Mouse (Mus musculus): ENCODE data around the gene Figla.

Gene Figla

DNA sequence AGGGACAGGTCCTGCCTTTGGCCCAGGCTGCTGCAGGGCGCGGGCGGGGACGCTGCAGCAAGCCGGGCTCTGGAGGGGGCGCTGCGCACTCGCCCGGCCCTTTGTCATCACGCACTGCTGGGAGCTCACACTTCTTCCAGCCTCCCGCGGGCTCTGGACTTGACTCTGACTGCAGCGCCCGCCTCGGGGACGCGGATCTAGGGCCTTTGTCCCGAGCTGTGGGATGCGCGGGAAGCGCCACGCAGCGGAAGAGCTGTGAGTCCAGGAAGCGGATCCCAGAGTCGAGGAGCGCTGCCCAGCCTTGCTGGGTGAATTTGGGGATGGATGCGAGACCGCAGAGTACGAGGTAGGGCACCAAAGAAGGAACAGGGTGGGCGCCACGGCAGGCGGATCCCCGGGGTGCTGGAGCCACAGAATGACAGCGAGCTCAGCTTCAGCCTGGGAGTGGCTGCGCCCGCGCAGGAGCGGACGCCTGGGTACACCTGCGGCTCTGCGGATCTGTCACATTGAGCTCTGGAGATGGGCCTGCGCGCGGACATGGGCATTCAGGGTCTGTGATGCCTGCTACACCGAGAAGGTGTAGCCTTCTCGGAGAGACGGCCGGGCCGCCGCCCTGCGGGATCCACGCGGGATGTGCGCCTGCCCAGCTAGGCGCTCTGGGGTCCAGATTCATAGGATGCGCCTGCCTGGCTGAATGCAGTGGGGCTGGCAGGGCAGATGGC is 12.8 kb downstream of the Figla start, which contains the start of gene Add2:
Add2 (plus strand) TSS at position 81 of the 722 bp plus-strand sequence.
- peak; percentile 51 for DNase-seq (ENCODE audit: low spot score)

DNA sequence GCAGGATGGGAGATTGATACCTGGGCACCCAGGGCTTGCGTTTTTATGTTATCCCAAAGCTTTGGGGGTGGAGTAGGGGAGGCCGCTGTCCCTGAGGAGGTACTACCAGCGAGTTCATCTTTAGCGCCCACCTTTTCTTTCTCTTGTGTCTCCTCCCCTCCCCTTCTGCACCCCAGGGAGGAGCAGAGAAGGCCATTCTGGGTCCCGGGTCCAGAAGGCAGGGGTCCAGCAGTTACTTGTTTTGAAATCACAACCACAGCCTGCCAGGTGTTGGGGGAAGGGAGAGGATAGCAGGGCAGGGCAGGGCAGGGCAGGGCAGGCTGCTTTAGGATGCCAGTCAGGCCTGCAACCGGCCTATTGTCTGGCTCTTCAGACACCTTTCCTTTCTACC is 13.3 kb downstream of the Figla start:
- DNase-seq (ENCODE audit: low spot score): no peak

DNA sequence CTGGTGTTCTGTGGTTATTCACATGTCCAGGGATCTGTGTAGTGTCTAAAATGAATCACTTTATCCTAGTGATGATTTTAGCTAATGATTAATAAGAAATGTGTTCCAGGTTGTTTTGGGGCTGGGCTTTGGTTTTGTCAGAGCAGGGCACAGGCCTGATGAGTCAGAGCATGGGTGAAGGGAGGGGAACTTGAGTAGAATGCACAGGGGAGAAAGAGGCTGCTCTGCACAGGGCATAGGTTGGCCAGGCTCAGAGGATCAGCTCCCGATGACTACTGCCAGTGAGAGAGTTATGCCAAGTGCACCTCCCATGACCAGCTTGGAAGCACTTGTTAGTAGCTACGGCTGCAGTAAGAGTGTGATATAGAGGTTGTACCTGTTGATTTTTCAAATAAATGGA is 15.6 kb downstream of the Figla start:
- DNase-seq (ENCODE audit: low spot score): no peak

DNA sequence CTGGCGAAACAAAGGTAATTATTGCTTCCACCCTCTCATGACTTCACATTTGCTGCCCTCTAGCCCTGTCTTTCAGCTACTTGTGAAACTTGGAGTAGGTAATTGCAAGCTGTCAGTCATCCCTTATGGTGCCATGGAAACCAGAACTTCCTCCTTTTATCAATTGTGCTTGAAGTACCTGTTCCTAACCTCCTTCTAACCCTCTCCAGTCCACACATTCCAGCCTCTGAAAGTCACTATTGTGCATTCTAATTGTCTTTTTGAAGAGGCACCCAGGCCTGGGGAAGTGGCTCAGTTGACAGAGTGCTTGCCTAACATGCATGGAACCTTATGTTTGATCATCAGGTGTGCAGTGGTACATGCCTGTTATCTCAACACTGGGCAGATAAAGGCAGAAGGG is 17.7 kb downstream of the Figla start:
- DNase-seq (ENCODE audit: low spot score): no peak

DNA sequence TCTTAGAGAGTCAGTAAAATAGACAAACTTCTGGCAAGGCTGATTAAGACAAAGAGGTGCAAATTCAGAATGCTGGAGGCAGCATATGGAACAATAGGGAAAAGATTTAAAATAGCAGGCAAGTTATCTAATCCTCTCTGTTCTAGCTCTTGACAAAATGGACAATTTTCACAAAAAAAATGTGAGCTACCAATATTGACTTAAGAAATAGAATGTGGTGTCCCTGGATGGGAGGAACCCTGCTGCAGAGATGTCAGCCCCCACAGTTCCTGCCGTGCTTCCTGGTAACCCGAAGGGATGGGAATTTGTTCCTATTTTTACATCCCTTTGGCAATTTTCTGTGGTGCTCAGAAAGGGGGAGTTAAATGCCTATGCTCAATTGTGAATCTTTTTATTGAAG is 22.9 kb downstream of the Figla start:
- DNase-seq (ENCODE audit: low spot score): no peak

DNA sequence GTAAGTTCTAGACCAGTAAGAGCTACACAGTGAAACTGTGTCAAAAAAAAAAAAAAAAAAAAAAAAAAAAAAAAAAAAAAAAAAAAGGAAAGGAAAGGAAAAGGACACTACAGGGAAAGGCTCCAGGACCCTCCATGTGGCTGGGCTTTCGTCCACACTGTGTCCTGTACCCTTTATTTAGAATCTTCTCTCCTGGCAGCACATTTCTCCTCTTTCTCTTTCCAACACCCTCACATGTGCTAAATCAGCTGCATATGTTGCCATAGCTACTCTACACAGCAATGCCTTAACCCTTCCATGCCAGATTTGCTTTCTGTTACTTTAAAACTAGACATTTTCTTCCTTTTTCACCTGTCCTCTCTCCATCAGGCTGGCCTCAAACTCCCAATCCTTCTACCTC is 24.2 kb downstream of the Figla start:
- DNase-seq (ENCODE audit: low spot score): no peak

DNA sequence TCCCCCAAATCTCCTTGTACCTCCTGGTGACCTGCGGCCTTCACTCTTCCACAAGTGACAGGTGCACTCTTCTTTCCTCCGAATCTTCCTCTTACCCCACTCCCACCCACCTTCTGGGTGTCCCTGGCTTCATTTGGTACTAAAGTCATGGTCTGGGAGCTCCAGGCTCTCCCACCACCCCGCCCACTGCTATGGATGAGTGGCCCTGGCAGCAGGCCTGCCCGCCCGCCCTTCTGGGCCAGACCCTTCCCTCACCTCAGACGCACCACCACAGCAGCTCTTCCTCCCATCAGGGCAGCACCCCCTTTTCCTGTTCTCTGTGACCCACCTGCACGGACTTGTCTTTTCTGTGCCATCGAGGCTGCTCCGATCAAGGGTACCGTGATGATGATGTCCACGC is 31.5 kb downstream of the Figla start:
- DNase-seq (ENCODE audit: low spot score): no peak

DNA sequence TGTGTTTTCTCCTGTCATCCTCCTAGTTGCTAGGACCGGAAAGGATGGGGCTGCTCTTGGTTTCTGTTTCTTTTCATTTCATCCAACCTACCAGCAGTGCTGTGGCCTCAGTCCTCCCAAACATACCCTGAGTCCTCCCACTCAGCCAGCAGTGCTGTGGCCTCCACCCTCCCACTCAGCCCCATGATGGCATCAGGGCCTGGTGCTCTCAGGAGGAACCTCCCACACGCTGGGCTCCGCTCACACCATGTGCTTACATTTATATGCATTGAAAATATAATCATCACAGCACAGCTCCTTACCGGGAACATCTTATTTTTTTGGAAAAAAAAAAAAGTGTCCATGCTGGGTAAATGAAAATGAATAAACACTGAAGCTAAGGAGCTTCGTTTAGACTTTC is 32.5 kb downstream of the Figla start:
- no peak for DNase-seq (ENCODE audit: low spot score)

DNA sequence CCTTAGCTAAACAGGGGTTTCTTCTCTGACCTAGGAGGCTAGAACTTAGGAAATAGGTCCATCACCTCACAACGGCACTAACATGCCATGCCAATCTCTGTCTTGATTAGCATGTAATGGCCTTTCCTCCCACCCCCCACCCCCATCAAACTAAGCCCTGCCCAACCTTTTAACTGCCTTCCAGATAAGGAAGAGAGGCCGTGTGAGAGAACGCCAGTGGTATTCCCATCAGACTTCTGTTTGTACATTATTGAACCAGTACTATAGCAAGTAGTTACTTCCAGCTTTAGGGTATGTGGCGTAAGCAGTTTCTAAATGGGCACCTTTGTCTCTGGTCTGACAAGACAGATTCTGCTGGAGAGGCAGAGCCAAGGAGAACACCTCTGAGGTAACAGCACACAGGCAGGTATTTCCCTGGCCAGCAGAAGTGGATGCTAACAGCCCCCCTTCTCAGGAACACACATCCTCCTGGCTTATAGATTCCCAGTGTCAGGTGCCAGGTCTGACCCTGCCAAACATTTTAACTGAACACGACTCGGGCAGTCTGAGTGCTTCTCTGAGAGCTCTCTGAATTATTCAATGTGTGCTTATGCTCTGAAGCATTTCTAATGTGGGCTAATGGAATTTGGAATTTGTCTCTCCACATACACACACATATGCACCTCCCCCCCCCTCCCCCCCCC is 34.8 kb downstream of the Figla start:
- DNase-seq (ENCODE audit: low spot score): no peak

DNA sequence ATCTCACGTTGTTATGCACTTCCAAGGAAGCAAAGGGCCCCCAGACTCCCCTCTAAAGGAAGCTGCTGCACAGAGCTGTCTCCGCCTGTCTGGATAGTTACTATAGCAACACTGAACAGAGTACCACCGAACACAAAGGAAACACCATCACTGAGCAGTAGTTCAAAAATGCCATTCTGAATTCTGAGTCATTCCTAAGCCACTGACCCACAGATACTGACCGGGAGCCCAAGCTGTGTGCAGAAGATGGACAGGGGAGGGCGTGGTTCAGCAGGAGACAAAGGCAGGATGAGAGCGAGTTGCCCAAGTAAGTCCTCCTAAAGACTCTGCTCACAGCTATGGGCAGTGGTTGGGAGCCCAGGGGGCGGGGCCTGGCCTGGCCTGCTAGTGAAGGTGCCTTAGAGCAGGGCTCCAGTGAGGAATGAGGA is 36.1 kb downstream of the Figla start:
- no peak for DNase-seq (ENCODE audit: low spot score)

DNA sequence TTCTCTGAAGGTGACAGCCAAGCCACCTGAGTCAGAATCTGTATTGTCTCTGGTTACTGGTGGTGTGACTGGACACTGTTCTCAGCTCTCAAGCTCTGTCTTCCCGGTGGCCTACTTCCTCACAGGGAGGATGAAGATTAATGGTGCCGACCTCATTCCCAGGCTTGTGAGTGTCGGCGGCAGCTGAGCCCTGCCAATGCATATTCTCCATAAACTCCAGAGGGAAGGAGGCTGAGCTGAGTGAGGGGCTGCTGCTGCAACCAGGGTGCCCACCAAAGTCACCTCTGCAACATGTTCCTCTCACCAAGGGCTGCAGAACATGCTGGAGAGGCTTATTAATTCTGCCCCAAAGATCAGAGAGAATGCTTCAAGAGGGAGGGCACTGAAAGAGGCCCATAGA is 36.6 kb downstream of the Figla start:
- DNase-seq (ENCODE audit: low spot score): no peak

DNA sequence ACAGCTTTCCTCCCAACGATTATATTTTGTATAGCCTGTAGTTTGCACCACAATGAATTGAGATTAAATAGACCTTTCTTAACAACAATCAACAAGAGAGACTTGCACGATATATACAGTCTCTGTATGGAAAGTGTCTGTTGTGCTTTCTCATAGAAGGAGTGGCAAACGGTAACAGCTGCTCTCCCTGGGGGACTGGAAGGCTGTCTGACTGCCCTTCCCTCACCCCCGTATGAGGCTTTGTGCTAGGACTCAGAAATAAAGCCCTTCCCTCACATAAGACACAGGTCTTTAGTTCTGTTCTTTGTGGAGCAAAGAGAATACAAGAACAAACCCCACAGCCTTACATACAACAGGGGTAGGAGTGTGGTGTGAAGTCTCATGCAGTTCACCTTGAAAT is 37.1 kb downstream of the Figla start:
- DNase-seq (ENCODE audit: low spot score): no peak

DNA sequence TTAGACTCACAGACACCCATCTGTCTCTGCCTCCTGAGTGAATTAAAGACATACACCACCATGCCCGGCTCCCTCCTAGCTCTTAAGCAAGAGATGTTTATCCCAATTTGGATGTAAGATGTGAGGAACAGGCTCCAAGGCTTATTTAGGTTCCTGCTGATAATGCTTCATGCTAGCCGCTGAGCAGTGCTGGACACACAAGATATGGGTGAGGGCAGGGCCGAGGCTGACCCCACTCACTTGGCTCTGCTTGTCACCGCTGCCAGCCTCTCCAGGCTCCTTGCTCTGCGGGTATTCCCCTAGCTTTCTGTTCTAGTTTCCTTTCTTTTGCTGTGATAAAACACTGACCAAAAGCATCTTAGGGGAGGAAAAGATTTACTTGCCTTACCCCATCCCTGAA is 37.6 kb downstream of the Figla start:
- DNase-seq (ENCODE audit: low spot score): no peak

DNA sequence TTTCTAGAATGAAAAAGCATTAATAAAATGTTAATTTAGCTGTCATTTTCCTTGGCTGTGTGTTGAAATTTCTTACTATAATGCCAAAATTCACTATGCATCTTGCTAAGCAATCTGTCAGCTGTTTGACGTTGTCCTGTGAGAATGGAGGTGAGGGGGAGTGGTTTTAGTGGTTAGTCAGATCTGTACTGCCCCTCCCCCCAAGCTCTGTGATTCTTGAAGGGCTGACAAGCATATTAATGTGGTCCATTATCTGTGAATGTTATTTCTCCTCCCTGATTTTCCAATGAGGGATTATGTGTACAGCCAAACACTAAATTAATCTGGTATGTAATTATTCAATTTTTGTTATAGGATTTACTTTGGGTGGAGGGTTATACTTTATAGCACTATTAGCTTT is 42.5 kb downstream of the Figla start:
- DNase-seq (ENCODE audit: low spot score): no peak

DNA sequence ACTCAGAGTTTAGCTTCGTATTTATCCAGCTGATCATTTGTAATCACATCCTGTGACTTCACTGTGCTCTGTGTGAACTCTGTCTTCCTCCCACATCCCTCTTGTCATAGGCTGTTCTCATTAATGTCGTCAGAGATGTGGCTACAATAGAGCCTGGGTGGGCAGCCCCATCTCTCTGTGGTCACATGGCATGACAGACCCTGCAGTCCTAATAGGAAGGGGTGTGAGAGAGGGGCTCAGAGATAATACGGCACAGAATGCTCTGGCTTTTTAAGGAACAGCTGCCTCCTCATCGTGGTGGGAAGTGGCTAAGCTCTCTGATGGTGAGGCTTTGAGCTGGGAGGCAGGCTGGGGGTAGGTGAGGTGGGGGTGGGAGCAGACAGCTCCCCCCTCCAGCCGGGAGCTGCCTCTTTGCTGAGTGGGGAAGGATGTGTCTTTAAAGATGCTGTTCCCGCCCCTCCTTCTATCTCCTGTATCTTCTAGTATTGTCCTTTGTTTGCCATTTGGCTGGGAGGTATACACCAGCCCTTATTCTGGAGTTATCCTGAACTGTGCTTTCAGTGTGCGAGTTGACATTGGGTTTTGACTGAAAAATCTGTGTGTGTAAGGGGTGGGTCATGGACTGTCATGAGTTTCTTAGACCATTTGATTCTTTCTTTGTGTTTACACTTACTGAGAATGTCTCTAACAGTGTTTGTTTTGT is 43.3 kb downstream of the Figla start:
- no peak for DNase-seq (ENCODE audit: low spot score)

DNA sequence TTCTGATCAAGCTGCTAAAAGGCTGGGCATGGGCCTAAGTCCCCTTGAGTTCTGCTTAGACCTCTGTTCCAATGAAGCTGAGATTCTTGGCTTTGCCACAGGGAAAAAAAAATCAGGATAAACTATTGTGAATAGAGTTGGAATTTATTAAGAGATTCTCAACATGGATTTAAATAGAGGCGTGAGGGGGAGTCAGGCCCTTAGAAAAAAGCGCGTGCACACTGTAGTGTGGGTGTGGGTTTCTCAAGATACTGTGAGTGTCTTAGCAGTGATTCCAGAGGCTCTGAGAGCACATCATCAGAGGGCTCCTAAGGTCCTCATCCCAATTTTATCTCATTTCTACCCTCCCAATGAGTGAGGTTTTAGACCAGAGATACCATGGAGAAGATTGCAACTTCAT is 44.2 kb downstream of the Figla start:
- DNase-seq (ENCODE audit: low spot score): no peak

DNA sequence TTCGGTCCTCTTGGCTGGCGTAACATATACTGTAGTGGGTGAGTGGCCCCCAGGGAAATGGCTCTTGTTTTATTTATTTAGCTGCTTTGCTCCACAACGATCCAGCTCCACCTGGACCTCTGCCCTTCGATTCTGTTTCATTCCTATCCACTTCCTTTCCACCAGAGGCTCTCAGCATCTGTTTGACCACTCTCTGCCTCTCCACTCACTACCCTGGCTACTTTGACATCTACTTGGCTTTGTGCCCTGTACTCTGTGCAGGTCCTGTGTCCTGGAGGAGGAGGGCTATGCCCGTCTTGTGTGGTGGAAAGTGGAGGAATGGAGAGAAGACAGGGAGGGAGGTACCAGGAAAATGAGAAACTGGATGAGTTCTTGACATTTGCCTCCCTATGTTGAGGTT is 46.3 kb downstream of the Figla start:
- no peak for DNase-seq (ENCODE audit: low spot score)

DNA sequence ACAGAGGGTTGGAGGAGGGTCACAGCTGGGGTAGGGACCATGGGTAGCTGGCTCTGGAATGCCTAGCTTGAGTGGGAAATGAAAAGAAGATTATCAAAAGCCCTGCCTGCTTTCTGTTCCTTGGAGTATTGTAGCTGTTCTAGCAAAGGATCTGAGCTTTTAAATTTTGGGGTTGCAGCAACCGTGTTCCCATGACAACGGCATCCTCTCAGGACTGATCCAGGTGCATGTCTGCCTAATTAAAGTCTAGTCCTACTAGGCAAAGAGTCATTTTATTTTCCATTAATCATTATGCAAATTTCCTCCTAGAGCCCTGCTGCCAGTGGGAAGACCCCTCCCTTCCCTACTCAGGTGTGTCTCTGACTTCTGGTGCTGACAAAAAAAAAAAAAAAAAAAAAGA is 46.7 kb downstream of the Figla start:
- DNase-seq (ENCODE audit: low spot score): no peak

DNA sequence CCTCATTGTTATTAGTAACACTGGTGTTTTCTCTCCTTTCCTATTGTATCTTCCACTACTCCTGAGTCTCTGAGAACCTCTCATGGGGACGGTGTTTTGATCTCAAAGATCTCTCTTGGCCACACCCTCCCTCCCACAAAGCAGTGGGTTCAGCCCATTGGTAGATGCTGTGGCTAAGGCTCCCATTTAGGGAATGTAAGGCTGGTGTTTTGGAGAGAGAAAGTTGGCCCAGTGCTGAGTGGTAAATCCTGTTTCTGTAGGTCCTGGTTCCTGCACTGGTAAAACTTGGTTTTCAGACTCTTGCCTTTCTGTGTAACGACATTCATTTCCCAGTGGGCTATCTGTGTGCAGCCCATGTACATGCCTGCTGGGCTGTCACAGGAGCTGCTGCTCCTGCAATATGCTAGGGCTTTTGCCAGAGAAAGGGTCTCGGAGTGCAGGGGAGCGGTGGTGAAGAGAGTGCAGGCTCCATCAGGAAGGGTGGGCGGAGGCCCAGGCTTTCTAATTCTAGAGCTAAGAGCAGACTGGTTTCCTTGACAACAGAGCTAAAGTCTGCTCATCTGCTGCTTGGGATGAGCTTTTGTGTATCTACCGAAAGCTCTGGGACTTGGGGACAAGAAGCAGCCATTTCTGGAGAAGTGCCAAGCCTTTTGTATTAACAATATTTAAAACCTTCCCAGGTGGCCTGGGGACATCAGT is 48.5 kb downstream of the Figla start:
- no peak for DNase-seq (ENCODE audit: low spot score)

DNA sequence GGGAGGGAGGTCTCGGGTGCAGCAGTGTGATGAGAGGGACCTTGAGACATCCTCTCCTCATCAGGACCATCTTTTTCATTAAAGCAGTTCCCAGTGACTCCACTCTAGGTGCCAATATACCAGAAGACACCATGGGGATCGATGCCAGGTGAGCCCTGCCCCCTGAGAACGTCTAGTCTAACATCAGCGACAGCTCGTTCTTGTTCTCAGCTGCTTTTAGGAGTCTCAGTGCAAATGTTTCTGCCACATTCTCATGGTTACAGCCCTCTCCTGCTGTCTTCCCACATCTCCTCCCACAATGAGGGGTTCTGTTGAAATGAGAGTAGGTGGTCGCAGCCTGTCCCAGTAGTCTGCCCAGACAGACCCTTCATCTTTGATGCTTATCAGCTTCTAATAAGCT is 50.8 kb downstream of the Figla start:
- DNase-seq (ENCODE audit: low spot score): no peak

DNA sequence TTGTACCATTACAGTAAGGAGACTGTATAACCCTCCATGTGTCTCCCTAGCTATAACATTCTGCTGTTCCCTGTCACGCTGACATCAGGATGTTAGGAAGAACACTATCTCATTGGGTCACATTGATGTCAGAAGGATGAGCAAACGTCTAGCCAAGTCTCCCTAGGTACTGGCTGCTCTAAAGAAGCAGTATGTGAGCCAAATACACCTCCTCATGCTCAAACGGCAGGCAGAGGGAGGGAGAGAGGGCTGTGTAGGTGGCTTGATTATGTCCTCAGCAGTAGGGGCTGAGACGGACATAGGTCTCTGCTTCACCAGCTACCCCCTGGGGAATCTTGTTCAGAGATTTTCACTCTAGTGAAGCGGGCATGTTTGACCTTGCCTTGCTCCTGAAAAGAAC is 51.2 kb downstream of the Figla start:
- DNase-seq (ENCODE audit: low spot score): no peak

DNA sequence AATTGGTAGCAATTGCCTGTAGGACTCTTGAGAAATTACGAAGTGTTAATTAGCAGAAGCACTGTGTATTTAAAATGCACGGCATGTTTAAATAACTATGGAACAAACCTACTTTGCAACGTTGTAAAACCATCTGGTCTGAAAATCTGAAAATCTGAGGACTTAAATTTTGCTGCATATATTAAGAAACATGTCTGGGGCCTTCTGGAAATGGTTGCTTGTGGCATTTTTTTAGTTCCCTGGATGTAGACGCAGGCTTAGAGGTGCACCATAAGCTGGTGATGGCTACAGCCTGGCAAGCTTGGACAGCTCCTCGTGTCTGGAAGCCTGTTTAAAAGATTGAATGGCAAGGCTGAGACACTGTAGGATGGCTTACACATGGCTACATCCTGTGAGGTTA is 53.0 kb downstream of the Figla start:
- DNase-seq (ENCODE audit: low spot score): no peak

DNA sequence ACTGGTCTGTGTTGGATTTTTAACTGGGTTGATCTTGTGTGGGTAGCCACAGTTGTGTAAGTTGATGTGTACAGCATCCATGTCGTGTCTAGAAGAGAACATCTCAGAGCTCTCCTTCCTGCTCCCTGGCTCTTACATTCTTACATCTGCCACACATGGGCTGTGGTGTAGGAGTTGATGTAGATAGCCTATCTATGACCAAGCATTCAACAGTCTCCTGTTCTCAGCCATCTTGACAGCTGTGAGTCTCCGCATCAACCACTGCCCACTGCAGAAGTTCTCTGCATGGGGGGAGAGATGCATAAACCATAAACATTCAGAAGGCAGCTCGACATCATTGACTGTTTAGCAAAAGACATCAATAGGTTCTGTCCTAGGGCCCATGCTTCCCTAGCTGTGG is 53.9 kb downstream of the Figla start:
- no peak for DNase-seq (ENCODE audit: low spot score)
